15 mouse cellular contexts compared by ENCODE assay signal in genomic region chr1:59610929-59611328, GRCm38 (mm10). TPM values are rescaled to one million over a fixed set of nuclear protein-coding genes. Genes with fewer than 3 reads are reported as not detected.
DNase-seq lines count a peak whose midpoint lies in the region; ATAC-seq and TF ChIP-seq lines count a peak whose summit lies in the region.
"Had no signal": no experiment of that assay in that cellular context is flagged by ENCODE, and none has a peak within 500 bp of the region (broad histone marks: within the 10 kb centered on the region; RNA-seq: fewer than 3 reads in every experiment).

No protein-coding gene starts in this region.

- TF ChIP-seq POLR2A in embryonic fibroblast, embryonic 13.5 days (IDR thresholded peaks at IDR 0.05; ENCODE audit: low read depth, low read length): no peak

- in situ Hi-C loops in ES-E14 (cut with MboI; ENCODE audit: low sequenced_read_pairs in 2 of 2, unreplicated experiment in 2 of 2): loop anchor here in 1 of 2 experiments (25.0 kb wide), 1 partner anchor 349 kb away; the partner anchor contains the start of gene Cdk15

- no peaks in the 10 kb centered on the region for H3K27me3 ChIP-seq in hindbrain, postnatal 0 days (ENCODE audit: insufficient read depth, low read length)
- no peaks in the 10 kb centered on the region for H3K27me3 ChIP-seq in hindbrain, embryonic 12.5 days
- no peaks in the 10 kb centered on the region for H3K27me3 ChIP-seq in liver, postnatal 0 days (ENCODE audit: insufficient read depth, low read length)
- H3K27me3 ChIP-seq in liver, embryonic 12.5 days (replicated peaks): no peaks in the 10 kb centered on the region
- H3K27me3 ChIP-seq: intestine, embryonic 15.5 days; megakaryocyte, embryonic 14.5 days had no signal

- no peak overlapping the region for H3K4me3 ChIP-seq in hindbrain, postnatal 0 days (ENCODE audit: low read length)
- no peak overlapping the region for H3K4me3 ChIP-seq in hindbrain, embryonic 12.5 days
- no peak overlapping the region for H3K4me3 ChIP-seq in liver, postnatal 0 days (ENCODE audit: low read depth, low read length)
- H3K4me3 ChIP-seq in liver, embryonic 12.5 days: no peak overlapping the region
- H3K4me3 ChIP-seq in ES-E14 (ENCODE audit: insufficient read depth in 1 of 2, low read depth in 1 of 2, low read length in 2 of 2, poor library complexity in 1 of 2, severe bottlenecking in 1 of 2): no peak overlapping the region
- no peak overlapping the region for H3K4me3 ChIP-seq in embryonic fibroblast, embryonic 13.5 days (ENCODE audit: insufficient read depth, low read length)
- H3K4me3 ChIP-seq: intestine, embryonic 15.5 days; megakaryocyte, embryonic 14.5 days had no signal

- ATAC-seq in hindbrain, postnatal 0 days: no peak
- no peak for ATAC-seq in hindbrain, embryonic 12.5 days (ENCODE audit: low FRiP score)
- no peak for ATAC-seq in liver, postnatal 0 days
- ATAC-seq in liver, embryonic 12.5 days: no peak
- ATAC-seq: forebrain, embryonic 14.5 days; intestine, embryonic 15.5 days had no signal

- H3K9me3 ChIP-seq in hindbrain, postnatal 0 days (ENCODE audit: low read length): 0 out of 2 replicates have a peak, but pooled peaks cover 2% of the 10 kb centered on the region
- H3K9me3 ChIP-seq in hindbrain, embryonic 12.5 days (replicated peaks): 0 out of 2 replicates have a peak, but pooled peaks cover 3% of the 10 kb centered on the region
- no peaks in the 10 kb centered on the region for H3K9me3 ChIP-seq in liver, postnatal 0 days (ENCODE audit: low read length)
- no peaks in the 10 kb centered on the region for H3K9me3 ChIP-seq in liver, embryonic 12.5 days (replicated peaks)
- H3K9me3 ChIP-seq in ES-E14 (ENCODE audit: control insufficient read depth, insufficient read depth, low read depth, low read length): no peaks in the 10 kb centered on the region
- H3K9me3 ChIP-seq: intestine, embryonic 15.5 days had no signal

- no peak for TF ChIP-seq EP300 in liver, postnatal 0 days (IDR thresholded peaks at IDR 0.05; ENCODE audit: low read depth)

- WGBS in hindbrain, postnatal 0 days: 86% methylated on average over 3 of the region's 3 CpGs
- 89% methylated on average over 3 of the region's 3 CpGs for WGBS in hindbrain, embryonic 12.5 days
- WGBS in liver, postnatal 0 days (ENCODE audit: insufficient replicate concordance): 78% methylated on average over 3 of the region's 3 CpGs
- WGBS in liver, embryonic 12.5 days (ENCODE audit: insufficient replicate concordance): 81% methylated on average over 3 of the region's 3 CpGs

- no peak overlapping the region for H3K27ac ChIP-seq in hindbrain, postnatal 0 days
- no peak overlapping the region for H3K27ac ChIP-seq in hindbrain, embryonic 12.5 days
- H3K27ac ChIP-seq in liver, postnatal 0 days (ENCODE audit: low read depth): no peak overlapping the region
- H3K27ac ChIP-seq in liver, embryonic 12.5 days: no peak overlapping the region
- peak overlapping the region; percentile 33; the same call in 1 of the 2 replicates for H3K27ac ChIP-seq in ES-E14 (ENCODE audit: insufficient read depth, low read depth, low read length, poor library complexity, severe bottlenecking)
- peak overlapping the region; percentile 88; the same call in 1 of the 2 replicates for H3K27ac ChIP-seq in embryonic fibroblast, embryonic 13.5 days (ENCODE audit: insufficient read depth, low read length)
- H3K27ac ChIP-seq: intestine, embryonic 15.5 days had no signal

- H3K36me3 ChIP-seq in hindbrain, postnatal 0 days (ENCODE audit: insufficient read depth, low read length): no peaks in the 10 kb centered on the region
- no peaks in the 10 kb centered on the region for H3K36me3 ChIP-seq in hindbrain, embryonic 12.5 days
- H3K36me3 ChIP-seq in liver, postnatal 0 days (replicated peaks; ENCODE audit: insufficient read depth, low read length): no peaks in the 10 kb centered on the region
- no peaks in the 10 kb centered on the region for H3K36me3 ChIP-seq in liver, embryonic 12.5 days
- no peaks in the 10 kb centered on the region for H3K36me3 ChIP-seq in ES-E14 (ENCODE audit: control insufficient read depth, insufficient read depth, low read length, poor library complexity, severe bottlenecking)
- H3K36me3 ChIP-seq: intestine, embryonic 15.5 days had no signal

- TF ChIP-seq CTCF in hindbrain, postnatal 0 days (IDR thresholded peaks at IDR 0.05; ENCODE audit: low read depth): peak; percentile 32
- TF ChIP-seq CTCF in liver, postnatal 0 days (IDR thresholded peaks at IDR 0.05; ENCODE audit: low read depth): 0 out of 2 replicates have a peak, but pooled peaks have one; percentile 14
- TF ChIP-seq CTCF in embryonic fibroblast, embryonic 13.5 days (IDR thresholded peaks at IDR 0.05; ENCODE audit: borderline replicate concordance, insufficient read depth, low read length): no peak

- H3K4me1 ChIP-seq in hindbrain, postnatal 0 days (ENCODE audit: insufficient read depth, low read length): no peaks in the 10 kb centered on the region
- 0 out of 2 replicates have a peak, but pooled peaks cover 8% of the 10 kb centered on the region for H3K4me1 ChIP-seq in hindbrain, embryonic 12.5 days
- no peaks in the 10 kb centered on the region for H3K4me1 ChIP-seq in liver, postnatal 0 days (ENCODE audit: insufficient read depth)
- no peaks in the 10 kb centered on the region for H3K4me1 ChIP-seq in liver, embryonic 12.5 days
- peaks cover 2 to 21% of the 10 kb centered on the region in 2 experiments; a peak in 3 of 4 replicates for H3K4me1 ChIP-seq in ES-E14 (ENCODE audit: control insufficient read depth in 2 of 2, insufficient read depth in 2 of 2, low read length in 2 of 2, poor library complexity in 1 of 2)
- no peaks in the 10 kb centered on the region for H3K4me1 ChIP-seq in embryonic fibroblast, embryonic 13.5 days (ENCODE audit: control insufficient read depth, insufficient read depth, low read length)
- H3K4me1 ChIP-seq: intestine, embryonic 15.5 days had no signal

- DNase-seq in hindbrain, postnatal 0 days (ENCODE audit: low spot score): no peak
- no peak for DNase-seq in liver, postnatal 0 days
- DNase-seq in ES-E14 (ENCODE audit: low read depth, low spot score): no peak
- no peak for DNase-seq in cerebellum, adult 8-10 months
- DNase-seq: adrenal gland, postnatal 36 days; cerebellum, postnatal 14 days; heart, adult 18-20 months; kidney, postnatal 10 days; right cerebral cortex, adult 18-20 months had no signal

- H3K9ac ChIP-seq in hindbrain, postnatal 0 days (replicated peaks; ENCODE audit: low read length): no peak overlapping the region
- H3K9ac ChIP-seq in hindbrain, embryonic 12.5 days: no peak overlapping the region
- H3K9ac ChIP-seq in liver, postnatal 0 days (replicated peaks): no peak overlapping the region
- no peak overlapping the region for H3K9ac ChIP-seq in liver, embryonic 12.5 days
- H3K9ac ChIP-seq in ES-E14 (ENCODE audit: insufficient read depth, low read depth, low read length, poor library complexity, severe bottlenecking): no peak overlapping the region
- H3K9ac ChIP-seq: intestine, embryonic 15.5 days had no signal

- H3K4me2 ChIP-seq in hindbrain, postnatal 0 days (ENCODE audit: low read depth, low read length): no peak overlapping the region
- H3K4me2 ChIP-seq in hindbrain, embryonic 12.5 days (replicated peaks): no peak overlapping the region
- H3K4me2 ChIP-seq in liver, postnatal 0 days (ENCODE audit: low read depth, low read length): no peak overlapping the region
- no peak overlapping the region for H3K4me2 ChIP-seq in liver, embryonic 12.5 days
- H3K4me2 ChIP-seq: intestine, embryonic 15.5 days had no signal

TF ChIP-seq in ES-E14, 5 proteins besides CTCF, POLR2A, EP300 and RAD21:
- TF ChIP-seq MAFK (IDR thresholded peaks at IDR 0.05; ENCODE audit: insufficient read depth, low read depth, low read length) (no peak), ZC3H11A (IDR thresholded peaks at IDR 0.05; ENCODE audit: borderline replicate concordance, low read depth, low read length) (no peak), ZNF384 (IDR thresholded peaks at IDR 0.05; ENCODE audit: low read depth, low read length) (no peak), CHD2 (IDR thresholded peaks at IDR 0.05; ENCODE audit: low read depth, low read length) (no peak), HCFC1 (IDR thresholded peaks at IDR 0.05; ENCODE audit: borderline replicate concordance, insufficient read depth, low read length) (no peak)

RNA-seq across cellular contexts. Expression of gene Sumo1, which starts 59.7 kb away (rescaled TPM):
- total RNA-seq in hindbrain, postnatal 0 days (2014; rRNA removed): 70.2 and 72.7 TPM in 2 replicates
- 311 and 326 TPM in 2 replicates for polyA plus RNA-seq in hindbrain, postnatal 0 days (2015; fragmentation: Nextera tagmentation; extraction: Ambion mirVana)
- polyA plus RNA-seq in hindbrain, embryonic 12.5 days (2016; fragmentation: Nextera tagmentation; extraction: Ambion mirVana): 415 and 441 TPM in 2 replicates
- 96.2 and 97.3 TPM in 2 replicates for polyA plus RNA-seq in liver, postnatal 0 days (2015; fragmentation: Nextera tagmentation; extraction: Ambion mirVana)
- 199 and 208 TPM in 2 replicates for polyA plus RNA-seq in liver, embryonic 12.5 days (2016; fragmentation: Nextera tagmentation; extraction: Ambion mirVana)
- total RNA-seq in ES-E14 (2012; rRNA removed): 77.9 and 161 TPM in 2 replicates
- 195 and 227 TPM in 2 replicates for polyA plus RNA-seq in embryonic fibroblast, embryonic 13.5 days (2011; ENCODE audit: insufficient read length, low read depth, missing spikeins)

Comparison
In these comparisons a context has a peak if more than half of its experiments do, and no peak if none do; other contexts are left out.
1. H3K27ac ChIP-seq: peak in ES-E14 (single experiment) and embryonic fibroblast, embryonic 13.5 days (single experiment); none in hindbrain, postnatal 0 days (single experiment), hindbrain, embryonic 12.5 days (single experiment), liver, postnatal 0 days (single experiment) and liver, embryonic 12.5 days (single experiment).